Mouse (Mus musculus) neural tube, embryonic 12.5 days (tissue): ENCODE data around the gene Pnma1. TPM values are rescaled to one million over a fixed set of nuclear protein-coding genes. Genes with fewer than 3 reads are reported as not detected.

Experiments
- ATAC-seq: fragments of 200-750 bp; cut with Nextera tagmentation; 2 replicates; pipeline ENCODE4 v1.8.0; 2017; ENCODE audit warnings: low read depth, mild to moderate bottlenecking, moderate TSS enrichment, moderate library complexity; ENCODE audit not compliant: low FRiP score
- H3K27ac ChIP-seq: fragments of 300-500 bp; sonication (generic); 2 replicates; pipeline ENCODE4 v1.5.1; 2016
- H3K27me3 ChIP-seq: fragments of 300-500 bp; sonication (generic); replicated peaks from 2 replicates; pipeline ENCODE4 v1.6.1; 2016; ENCODE audit warnings: mild to moderate bottlenecking
- H3K36me3 ChIP-seq: fragments of 300-500 bp; sonication (generic); 2 replicates; pipeline ENCODE4 v1.6.1; 2016; ENCODE audit warnings: mild to moderate bottlenecking
- H3K4me1 ChIP-seq: fragments of 300-500 bp; sonication (generic); 2 replicates; pipeline ENCODE4 v1.6.1; 2016
- H3K4me2 ChIP-seq: fragments of 300-500 bp; sonication (generic); replicated peaks from 2 replicates; pipeline ENCODE4 v1.6.1; 2016; ENCODE audit warnings: mild to moderate bottlenecking
- H3K4me3 ChIP-seq: fragments of 300-500 bp; sonication (generic); 2 replicates; pipeline ENCODE4 v1.5.1; 2016
- H3K9ac ChIP-seq: fragments of 300-500 bp; sonication (generic); 2 replicates; pipeline ENCODE4 v1.6.1; 2016; ENCODE audit warnings: mild to moderate bottlenecking
- H3K9me3 ChIP-seq: fragments of 300-500 bp; sonication (generic); 2 replicates; pipeline ENCODE4 v1.6.1; 2016; ENCODE audit warnings: mild to moderate bottlenecking
- WGBS: fragments of 180-500 bp; shearing (Covaris S2); methylation state at CpG from one replicate; pipeline ENCODE4 v1.1.7; 2016; 5-methylcytosine and 5-hydroxymethylcytosine counted together
- polyA plus RNA-seq: library from polyadenylated mRNA; unstranded; fragments of >200 nt; fragmentation: Nextera tagmentation; extraction: Ambion mirVana; gene quantifications from 2 replicates; pipeline ENCODE4 v1.2.1, GENCODE M21; 2016

Pnma1 gene
- 2.8 and 3.2 TPM in 2 replicates for polyA plus RNA-seq

- Histone ChIP-seq H3K9me3 (no peaks in the 10 kb centered on the region), H3K4me1 (peaks cover 19% of the 10 kb centered on the region), H3K9ac (peak within 1 kb of the TSS; percentile 68), H3K4me3 (peak within 1 kb of the TSS; percentile 59), H3K4me2 (peak within 1 kb of the TSS; percentile 94), H3K36me3 (peaks cover 14% of the 10 kb centered on the region), H3K27ac (no peak within 1 kb of the TSS), H3K27me3 (no peaks in the 10 kb centered on the region)
- ATAC-seq: peak; percentile 94
- WGBS: under 1% methylated on average over 50 of the region's 50 CpGs
Observed at GRCm38 (mm10) chr12:84147954-84148621, at the start of gene Pnma1. Pnma1 (minus strand) TSS chr12:84148489.

GRCm38 (mm10) chr12:84195195-84195594 lies 46.9 kb upstream of the Pnma1 start:
- WGBS: 43% methylated on average over 6 of the region's 6 CpGs
- Histone ChIP-seq H3K4me3 (no peak overlapping the region), H3K27ac (no peak overlapping the region), H3K9ac (0 out of 2 replicates have a peak overlapping the region, but pooled peaks have one; percentile 18), H3K27me3 (no peaks in the 10 kb centered on the region), H3K9me3 (no peaks in the 10 kb centered on the region), H3K4me1 (peaks cover 48% of the 10 kb centered on the region), H3K4me2 (no peak overlapping the region), H3K36me3 (no peaks in the 10 kb centered on the region)
- ATAC-seq: no peak

- H3K4me3 ChIP-seq: peak overlapping the region; percentile 79
- H3K27me3 ChIP-seq: no peaks in the 10 kb centered on the region
- H3K27ac ChIP-seq: peak overlapping the region; percentile 90
- peaks cover 54% of the 10 kb centered on the region for H3K4me1 ChIP-seq
- no peaks in the 10 kb centered on the region for H3K9me3 ChIP-seq
- H3K36me3 ChIP-seq: no peaks in the 10 kb centered on the region
- 5% methylated on average over 12 of the region's 13 CpGs for WGBS
- H3K9ac ChIP-seq: peak overlapping the region; percentile 92
- peak overlapping the region; percentile 98 for H3K4me2 ChIP-seq
- no peak for ATAC-seq
Observed at GRCm38 (mm10) chr12:84194400-84195109, 46.3 kb upstream of the Pnma1 start.

GRCm38 (mm10) chr12:84193642-84194399 lies 45.5 kb upstream of the Pnma1 start:
- Histone ChIP-seq H3K27ac (peak overlapping the region; percentile 90), H3K4me2 (peak overlapping the region; percentile 98), H3K9ac (peak overlapping the region; percentile 92), H3K9me3 (no peaks in the 10 kb centered on the region), H3K36me3 (no peaks in the 10 kb centered on the region), H3K27me3 (no peaks in the 10 kb centered on the region), H3K4me1 (peaks cover 61% of the 10 kb centered on the region), H3K4me3 (peak overlapping the region; percentile 79)
- ATAC-seq: peak; percentile 61
- under 1% methylated on average over 49 of the region's 49 CpGs for WGBS

- WGBS: under 1% methylated on average over 102 of the region's 102 CpGs
- peak; percentile 52 for ATAC-seq
- Histone ChIP-seq H3K9me3 (no peaks in the 10 kb centered on the region), H3K4me2 (peak overlapping the region; percentile 98), H3K27me3 (no peaks in the 10 kb centered on the region), H3K27ac (peak overlapping the region; percentile 90), H3K4me3 (peak overlapping the region; percentile 79), H3K4me1 (peaks cover 68% of the 10 kb centered on the region), H3K36me3 (no peaks in the 10 kb centered on the region), H3K9ac (peak overlapping the region; percentile 92)
Observed at GRCm38 (mm10) chr12:84192741-84193641, 44.7 kb upstream of the Pnma1 start.

GRCm38 (mm10) chr12:84192280-84192679 lies 44.0 kb upstream of the Pnma1 start:
- no peaks in the 10 kb centered on the region for H3K27me3 ChIP-seq
- H3K9me3 ChIP-seq: no peaks in the 10 kb centered on the region
- 2% methylated on average over 13 of the region's 13 CpGs for whole genome bisulfite sequencing
- ATAC-seq: no peak
- peak overlapping the region; percentile 79 for H3K4me3 ChIP-seq
- H3K4me1 ChIP-seq: peaks cover 71% of the 10 kb centered on the region
- peak overlapping the region; percentile 98 for H3K4me2 ChIP-seq
- no peaks in the 10 kb centered on the region for H3K36me3 ChIP-seq
- peak overlapping the region; percentile 13; the same call in 1 of the 2 replicates for H3K27ac ChIP-seq
- H3K9ac ChIP-seq: peak overlapping the region; percentile 92

- H3K4me2 ChIP-seq: peak overlapping the region; percentile 98
- peaks cover 76% of the 10 kb centered on the region for H3K4me1 ChIP-seq
- 13% methylated on average over 5 of the region's 5 CpGs for WGBS
- H3K36me3 ChIP-seq: 0 out of 2 replicates have a peak, but pooled peaks cover under 1% of the 10 kb centered on the region
- H3K27ac ChIP-seq: no peak overlapping the region
- no peak overlapping the region; the same call in 1 of the 2 replicates for H3K9ac ChIP-seq
- H3K4me3 ChIP-seq: peak overlapping the region; percentile 79
- ATAC-seq: no peak
- no peaks in the 10 kb centered on the region for H3K9me3 ChIP-seq
- H3K27me3 ChIP-seq: no peaks in the 10 kb centered on the region
Observed at GRCm38 (mm10) chr12:84191770-84192169, 43.5 kb upstream of the Pnma1 start.

- Histone ChIP-seq H3K9ac (no peak overlapping the region), H3K4me1 (peaks cover 81% of the 10 kb centered on the region), H3K27ac (no peak overlapping the region)
Observed at GRCm38 (mm10) chr12:84191190-84191589, 42.9 kb upstream of the Pnma1 start.

GRCm38 (mm10) chr12:84190151-84190820 lies 42.0 kb upstream of the Pnma1 start:
- Histone ChIP-seq H3K4me2 (peak overlapping the region; percentile 98), H3K36me3 (peaks cover 11% of the 10 kb centered on the region; the same call in 1 of the 2 replicates), H3K27ac (no peak overlapping the region), H3K9ac (0 out of 2 replicates have a peak overlapping the region, but pooled peaks have one; percentile 17), H3K4me1 (peaks cover 74% of the 10 kb centered on the region), H3K27me3 (no peaks in the 10 kb centered on the region), H3K9me3 (0 out of 2 replicates have a peak, but pooled peaks cover 4% of the 10 kb centered on the region), H3K4me3 (no peak overlapping the region)
- 28% methylated on average over 15 of the region's 15 CpGs for WGBS
- no peak for ATAC-seq

More at GRCm38 (mm10) chr12:84191190-84191589, 42.9 kb upstream of the Pnma1 start:
- no peak overlapping the region; the same call in 1 of the 2 replicates for H3K4me3 ChIP-seq
- no peak for ATAC-seq
- peaks cover 6% of the 10 kb centered on the region; the same call in 1 of the 2 replicates for H3K36me3 ChIP-seq
- peak overlapping the region; percentile 98 for H3K4me2 ChIP-seq
- H3K9me3 ChIP-seq: 0 out of 2 replicates have a peak, but pooled peaks cover 4% of the 10 kb centered on the region
- H3K27me3 ChIP-seq: no peaks in the 10 kb centered on the region
- 59% methylated on average over 7 of the region's 7 CpGs for WGBS

GRCm38 (mm10) chr12:84188881-84189444 lies 40.7 kb upstream of the Pnma1 start:
- H3K9ac ChIP-seq: no peak overlapping the region

More at GRCm38 (mm10) chr12:84188881-84189444, 40.7 kb upstream of the Pnma1 start:
- Histone ChIP-seq H3K27ac (no peak overlapping the region), H3K4me3 (no peak overlapping the region), H3K4me1 (peaks cover 63% of the 10 kb centered on the region), H3K27me3 (no peaks in the 10 kb centered on the region), H3K4me2 (no peak overlapping the region), H3K9me3 (0 out of 2 replicates have a peak, but pooled peaks cover 4% of the 10 kb centered on the region), H3K36me3 (peaks cover 11% of the 10 kb centered on the region; the same call in 1 of the 2 replicates)
- ATAC-seq: no peak
- WGBS: 65% methylated on average over 14 of the region's 14 CpGs
